Comparison of ENCODE assay signal across 9 mouse cellular contexts in the genomic region with DNA sequence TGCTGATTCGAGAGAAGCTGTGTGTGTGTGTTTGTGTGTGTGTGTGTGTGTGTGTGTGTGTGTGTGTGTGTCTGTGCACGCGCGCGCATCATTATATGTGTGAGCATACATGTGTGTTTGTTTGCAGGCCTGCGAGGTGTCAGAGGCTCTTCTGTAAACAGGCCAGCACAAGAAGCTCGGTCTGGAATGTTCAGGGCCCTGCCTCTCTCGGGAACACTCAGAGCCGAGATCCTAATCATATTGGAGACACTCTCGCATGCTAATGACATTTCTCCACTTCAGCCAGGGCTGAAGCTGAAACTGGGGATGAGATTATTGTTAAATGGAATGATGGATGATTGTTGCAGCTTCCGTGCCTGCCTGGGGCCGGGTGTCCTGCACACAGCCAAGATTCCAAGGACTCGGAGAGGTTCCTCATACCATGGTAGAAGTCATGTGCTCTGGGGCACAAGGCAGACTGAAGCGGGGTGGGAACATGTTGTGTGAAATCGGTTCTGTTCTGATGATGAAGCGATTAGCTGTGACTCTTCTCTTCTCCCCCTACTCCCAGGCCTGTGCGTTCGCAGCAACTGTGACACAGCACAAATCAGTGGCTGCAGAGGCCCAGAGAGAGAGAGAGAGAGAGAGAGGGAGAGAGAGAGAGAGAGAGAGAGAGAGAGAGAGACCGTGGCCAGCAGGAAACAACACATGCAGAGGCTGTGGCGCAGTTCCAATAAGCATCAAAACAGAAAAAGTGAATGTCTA.
A peak's percentile ranks its signal among the peaks of the same experiment; 100 is the strongest.
DNase-seq lines count a peak whose midpoint lies in the region.
"Had no signal": no experiment of that assay in that cellular context is flagged by ENCODE, and none has a peak within 500 bp of the region (broad histone marks: within the 10 kb centered on the region; RNA-seq: fewer than 3 reads in every experiment).

No protein-coding gene starts in this region.

- DNase-seq in gastrocnemius, adult 18-20 months (ENCODE audit: low spot score) = peak; percentile 3
- DNase-seq in gastrocnemius, postnatal 25 days = no peak
- DNase-seq in testis, postnatal 14 days (ENCODE audit: low spot score) = peak; percentile 21
- DNase-seq in testis, postnatal 10 days (ENCODE audit: low spot score) = no peak
- peak; percentile 40 for DNase-seq in kidney, postnatal 10 days
- DNase-seq in B cell, adult 2 months = no peak
- DNase-seq in thymus, postnatal 36 days = no peak
- no peak for DNase-seq in cerebellum, adult 9-11 months
- DNase-seq: cerebellum, adult 11-12 months had no signal

Comparison
In these comparisons a context has a peak if more than half of its experiments do, and no peak if none do; other contexts are left out.
1. DNase-seq: peak in gastrocnemius, adult 18-20 months (single experiment), testis, postnatal 14 days (single experiment) and kidney, postnatal 10 days (single experiment); none in gastrocnemius, postnatal 25 days (single experiment), testis, postnatal 10 days (single experiment), B cell, adult 2 months (0 of 2), thymus, postnatal 36 days (0 of 2) and cerebellum, adult 9-11 months (single experiment).